Mouse (Mus musculus) B cell, adult 2 months (primary cell): ENCODE data around the gene Nxt1.
A peak's percentile ranks its signal among the peaks of the same experiment; 100 is the strongest.

ENCODE experiments used
- DNase-seq, 2 experiments: peaks; one replicate each; pipeline ENCODE4 v3.0.0; 2022

The Nxt1 gene

GRCm38 (mm10) chr2:148690291-148690690 is 17.9 kb downstream of the Nxt1 start:
- DNase-seq = no peak

- DNase-seq = no peak
Observed at GRCm38 (mm10) chr2:148690781-148691180, 18.4 kb downstream of the Nxt1 start.

- peak; percentile 27 to 31 for DNase-seq
Observed at GRCm38 (mm10) chr2:148698571-148698970, 26.2 kb downstream of the Nxt1 start.

- peak; percentile 7 to 12 for DNase-seq
Observed at GRCm38 (mm10) chr2:148706409-148707201, 34.2 kb downstream of the Nxt1 start.

- DNase-seq = no peak
Observed at GRCm38 (mm10) chr2:148707202-148707530, 34.8 kb downstream of the Nxt1 start.

- no peak for DNase-seq
Observed at GRCm38 (mm10) chr2:148712326-148712725, 39.9 kb downstream of the Nxt1 start.

GRCm38 (mm10) chr2:148717072-148717471 is 44.7 kb downstream of the Nxt1 start:
- no peak for DNase-seq

- no peak for DNase-seq
Observed at GRCm38 (mm10) chr2:148719271-148719995, 47.0 kb downstream of the Nxt1 start.
